Mouse (Mus musculus): ENCODE measurements at regions not wholly inside any gene's neighbourhood (a gene's known extent, or its start where the extent isn't known, plus 50 kb on each side); places are given as distances from the start of the nearest gene placed in this dataset.

DNA sequence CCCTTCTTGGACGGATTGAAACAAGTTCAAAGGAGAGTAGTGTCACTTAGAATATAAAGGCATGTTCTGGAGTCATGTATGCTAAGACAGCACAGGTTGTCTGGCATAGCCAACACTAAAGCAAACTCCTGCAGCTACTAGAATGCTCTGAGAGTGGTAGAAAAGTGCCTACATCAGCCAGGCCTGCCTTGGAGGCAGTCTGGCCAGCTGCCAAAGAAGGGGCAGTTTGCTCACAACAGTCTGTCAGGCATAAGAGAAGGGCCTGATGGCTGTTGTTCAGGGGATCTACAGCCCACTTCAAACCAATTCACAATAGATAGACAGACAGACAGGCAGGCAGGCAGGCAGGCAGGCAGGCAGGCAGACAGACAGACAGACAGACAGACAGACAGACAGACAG, 136.5 kb upstream of the Dap start:
- 84% methylated on average over 1 of the region's 1 CpGs for WGBS
- Histone ChIP-seq H3K27me3 (ENCODE audit: insufficient read depth, low read length) (no peaks in the 10 kb centered on the region), H3K9ac (ENCODE audit: low read depth, low read length) (no peak overlapping the region), H3K9me3 (replicated peaks; ENCODE audit: low read length) (no peaks in the 10 kb centered on the region), H3K27ac (no peak overlapping the region), H3K36me3 (ENCODE audit: insufficient read depth, low read length) (no peaks in the 10 kb centered on the region), H3K4me3 (replicated peaks; ENCODE audit: low read depth, low read length) (no peak overlapping the region), H3K4me1 (replicated peaks; ENCODE audit: insufficient read depth, low read length) (no peaks in the 10 kb centered on the region), H3K4me2 (ENCODE audit: low read length) (no peak overlapping the region)
- no peak for ATAC-seq (replicated peaks; ENCODE audit: low FRiP score, low read depth)
- no peak for TF ChIP-seq CTCF (IDR thresholded peaks at IDR 0.05; ENCODE audit: low read depth)
- no peak for DNase-seq (ENCODE audit: low spot score)

DNA sequence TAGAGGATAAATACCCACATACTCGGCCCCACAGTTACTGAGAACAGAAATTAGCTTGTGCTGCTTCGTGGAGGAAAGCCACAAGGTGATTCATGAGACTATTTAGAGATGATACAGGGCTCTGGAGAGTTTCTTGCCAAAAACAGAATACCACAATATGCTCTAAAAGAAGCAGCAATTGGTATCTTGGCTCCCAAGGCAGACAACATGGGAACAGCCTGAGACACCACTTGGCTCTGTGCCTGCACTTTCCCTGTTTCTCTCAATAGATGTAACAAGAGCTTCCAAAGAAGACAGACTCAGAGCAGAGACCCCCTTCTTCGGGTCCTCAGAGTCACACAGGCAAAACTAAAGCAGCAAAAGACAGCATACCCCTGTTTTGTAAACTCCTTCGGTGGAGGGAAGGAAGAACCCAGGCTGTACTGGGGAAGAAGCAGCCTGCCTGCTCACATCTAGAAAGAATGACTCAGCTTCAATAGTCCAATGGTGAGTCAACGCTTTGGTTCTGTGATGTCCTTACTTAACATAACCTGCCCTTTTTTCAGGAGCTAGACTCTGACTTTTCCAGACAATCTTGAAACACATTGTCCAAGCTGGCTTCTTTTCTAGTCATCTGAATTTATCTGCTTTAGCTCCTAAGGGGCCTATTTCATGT, 132.1 kb upstream of the Dap start:
- Histone ChIP-seq H3K4me3 (replicated peaks; ENCODE audit: low read depth, low read length) (no peak overlapping the region), H3K9ac (ENCODE audit: low read depth, low read length) (no peak overlapping the region), H3K4me1 (replicated peaks; ENCODE audit: insufficient read depth, low read length) (no peaks in the 10 kb centered on the region), H3K4me2 (ENCODE audit: low read length) (no peak overlapping the region), H3K27ac (no peak overlapping the region), H3K9me3 (replicated peaks; ENCODE audit: low read length) (no peaks in the 10 kb centered on the region), H3K36me3 (ENCODE audit: insufficient read depth, low read length) (no peaks in the 10 kb centered on the region), H3K27me3 (ENCODE audit: insufficient read depth, low read length) (no peaks in the 10 kb centered on the region)
- WGBS = 71% methylated on average over 5 of the region's 5 CpGs
- DNase-seq (ENCODE audit: low spot score) (no peak), ATAC-seq (replicated peaks; ENCODE audit: low FRiP score, low read depth) (no peak)
- TF ChIP-seq CTCF (IDR thresholded peaks at IDR 0.05; ENCODE audit: low read depth) = no peak

DNA sequence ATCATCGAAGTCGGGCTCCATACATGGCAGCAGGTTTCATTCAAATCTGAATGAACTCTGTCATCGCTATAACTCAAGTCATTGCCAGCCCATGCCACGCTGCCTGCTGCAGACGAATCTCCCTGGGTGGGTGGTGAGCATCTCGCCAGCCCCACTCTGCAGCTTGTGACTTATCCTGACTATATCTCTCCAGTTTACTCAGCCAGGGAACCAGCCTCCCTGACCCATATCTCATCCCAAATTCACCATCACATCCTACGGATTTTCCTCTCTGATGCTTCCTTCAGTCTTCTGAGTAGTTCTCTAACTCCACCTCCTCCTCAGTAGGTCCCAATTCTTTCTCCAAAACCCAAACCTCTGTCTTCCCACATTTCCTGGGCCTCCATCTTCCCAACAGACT, 127.9 kb upstream of the Dap start:
- TF ChIP-seq CTCF (IDR thresholded peaks at IDR 0.05; ENCODE audit: low read depth) = no peak
- Histone ChIP-seq H3K27me3 (ENCODE audit: insufficient read depth, low read length) (no peaks in the 10 kb centered on the region), H3K36me3 (ENCODE audit: insufficient read depth, low read length) (no peaks in the 10 kb centered on the region), H3K4me2 (ENCODE audit: low read length) (no peak overlapping the region), H3K4me1 (replicated peaks; ENCODE audit: insufficient read depth, low read length) (no peaks in the 10 kb centered on the region), H3K4me3 (replicated peaks; ENCODE audit: low read depth, low read length) (no peak overlapping the region), H3K9ac (ENCODE audit: low read depth, low read length) (no peak overlapping the region), H3K9me3 (replicated peaks; ENCODE audit: low read length) (no peaks in the 10 kb centered on the region), H3K27ac (no peak overlapping the region)
- DNase-seq (ENCODE audit: low spot score) = no peak
- ATAC-seq (replicated peaks; ENCODE audit: low FRiP score, low read depth) = no peak
- WGBS = 85% methylated on average over 7 of the region's 7 CpGs

DNA sequence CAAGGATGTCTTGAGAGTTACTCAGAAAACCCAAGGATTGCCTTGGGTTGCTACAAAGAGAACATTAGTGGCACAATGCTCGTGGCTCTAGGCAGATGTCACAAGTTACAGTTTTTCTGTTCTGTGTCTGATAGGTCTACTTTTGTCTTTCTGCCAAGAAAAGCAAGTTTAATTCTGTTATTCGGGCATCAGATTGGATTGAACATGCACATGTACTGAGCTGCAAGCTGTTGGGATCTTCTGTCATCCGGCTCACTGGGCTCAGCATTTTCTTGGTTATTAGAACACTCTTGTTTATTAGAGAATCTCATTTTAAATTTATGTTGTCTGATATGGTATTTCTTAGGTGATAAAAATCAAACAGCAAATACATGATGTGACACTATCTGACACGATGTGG, 126.8 kb upstream of the Dap start:
- Histone ChIP-seq H3K4me3 (replicated peaks; ENCODE audit: low read depth, low read length) (no peak overlapping the region), H3K36me3 (ENCODE audit: insufficient read depth, low read length) (no peaks in the 10 kb centered on the region), H3K27ac (no peak overlapping the region), H3K4me2 (ENCODE audit: low read length) (no peak overlapping the region), H3K9me3 (replicated peaks; ENCODE audit: low read length) (no peaks in the 10 kb centered on the region), H3K4me1 (replicated peaks; ENCODE audit: insufficient read depth, low read length) (no peaks in the 10 kb centered on the region), H3K27me3 (ENCODE audit: insufficient read depth, low read length) (no peaks in the 10 kb centered on the region), H3K9ac (ENCODE audit: low read depth, low read length) (no peak overlapping the region)
- no peak for DNase-seq (ENCODE audit: low spot score)
- TF ChIP-seq CTCF (IDR thresholded peaks at IDR 0.05; ENCODE audit: low read depth) = no peak
- no peak for ATAC-seq (replicated peaks; ENCODE audit: low FRiP score, low read depth)
- WGBS = 72% methylated on average over 4 of the region's 4 CpGs

DNA sequence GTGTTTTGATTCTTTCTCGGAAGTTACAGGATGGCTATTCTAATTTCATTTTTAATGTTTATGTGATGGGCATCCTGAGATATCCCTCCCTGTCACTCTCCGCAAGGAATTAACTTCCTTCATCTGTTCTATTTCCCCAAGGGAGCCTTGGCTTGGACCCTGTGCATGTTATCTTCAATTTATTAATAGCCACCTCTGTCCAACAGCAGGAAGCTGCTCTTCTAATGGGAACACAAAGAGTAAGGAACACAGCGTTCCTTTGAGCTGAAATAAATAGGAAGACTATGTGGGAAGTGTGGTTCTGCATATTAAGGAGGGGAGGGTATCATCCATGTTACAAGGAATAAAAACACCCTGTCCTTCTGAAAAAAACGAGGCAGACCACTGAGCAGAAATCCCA, 119.4 kb upstream of the Dap start:
- TF ChIP-seq CTCF (IDR thresholded peaks at IDR 0.05; ENCODE audit: low read depth) = no peak
- DNase-seq (ENCODE audit: low spot score) = no peak
- H3K9ac ChIP-seq (ENCODE audit: low read depth, low read length) = no peak overlapping the region
- H3K4me1 ChIP-seq (replicated peaks; ENCODE audit: insufficient read depth, low read length) = no peaks in the 10 kb centered on the region
- WGBS = 66% methylated on average over 4 of the region's 4 CpGs
- no peak overlapping the region for H3K4me2 ChIP-seq (ENCODE audit: low read length)
- no peaks in the 10 kb centered on the region for H3K9me3 ChIP-seq (replicated peaks; ENCODE audit: low read length)
- no peak for ATAC-seq (replicated peaks; ENCODE audit: low FRiP score, low read depth)
- H3K27ac ChIP-seq = no peak overlapping the region
- H3K4me3 ChIP-seq (replicated peaks; ENCODE audit: low read depth, low read length) = no peak overlapping the region
- no peaks in the 10 kb centered on the region for H3K36me3 ChIP-seq (ENCODE audit: insufficient read depth, low read length)
- no peaks in the 10 kb centered on the region for H3K27me3 ChIP-seq (ENCODE audit: insufficient read depth, low read length)

DNA sequence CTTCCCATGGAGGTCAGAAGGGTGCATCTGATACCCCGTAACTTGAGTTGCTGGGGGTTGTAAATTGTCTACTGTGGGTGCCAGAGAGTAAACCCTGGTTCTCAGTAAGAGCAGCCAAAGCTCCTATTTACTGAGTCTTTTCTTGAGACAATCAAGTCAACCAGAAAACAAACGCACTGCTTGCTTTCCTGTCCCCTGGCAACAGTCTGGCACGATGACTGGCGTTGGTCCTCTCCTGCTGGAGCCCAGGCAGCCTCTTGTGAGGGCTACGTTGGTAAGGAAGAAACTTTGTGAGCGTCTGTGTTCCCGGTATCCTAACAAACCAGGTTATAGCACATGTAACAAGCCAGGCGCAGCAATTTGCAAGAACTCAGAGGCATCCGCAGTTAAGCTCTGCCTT, 117.2 kb upstream of the Dap start:
- Histone ChIP-seq H3K9me3 (replicated peaks; ENCODE audit: low read length) (no peaks in the 10 kb centered on the region), H3K36me3 (ENCODE audit: insufficient read depth, low read length) (no peaks in the 10 kb centered on the region), H3K9ac (ENCODE audit: low read depth, low read length) (no peak overlapping the region), H3K27ac (no peak overlapping the region), H3K4me1 (replicated peaks; ENCODE audit: insufficient read depth, low read length) (no peaks in the 10 kb centered on the region), H3K4me2 (ENCODE audit: low read length) (no peak overlapping the region), H3K4me3 (replicated peaks; ENCODE audit: low read depth, low read length) (no peak overlapping the region), H3K27me3 (ENCODE audit: insufficient read depth, low read length) (no peaks in the 10 kb centered on the region)
- TF ChIP-seq CTCF (IDR thresholded peaks at IDR 0.05; ENCODE audit: low read depth) = no peak
- DNase-seq (ENCODE audit: low spot score) (no peak), ATAC-seq (replicated peaks; ENCODE audit: low FRiP score, low read depth) (no peak)
- 47% methylated on average over 9 of the region's 9 CpGs for WGBS

DNA sequence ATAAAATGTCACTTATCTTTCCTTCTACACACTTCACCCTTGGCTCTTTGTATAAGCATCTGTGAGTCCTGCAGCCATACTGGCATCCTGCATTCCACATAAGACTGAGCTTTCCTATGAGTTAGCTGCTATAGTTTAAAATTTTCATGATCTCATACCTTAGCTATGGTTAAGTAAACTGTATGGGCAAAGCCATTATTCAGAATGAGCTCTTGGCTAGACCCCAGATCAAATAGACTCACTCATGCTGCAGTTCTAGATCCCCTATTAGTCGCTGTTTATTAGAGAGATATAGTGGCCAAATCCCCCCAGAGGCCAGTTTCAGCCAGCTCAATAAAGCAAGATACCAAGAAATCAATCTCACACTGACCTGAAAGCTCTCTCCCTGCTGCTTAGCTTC, 110.9 kb upstream of the Dap start:
- WGBS = 53% methylated on average over 1 of the region's 1 CpGs
- H3K27me3 ChIP-seq (ENCODE audit: insufficient read depth, low read length) = no peaks in the 10 kb centered on the region
- H3K36me3 ChIP-seq (ENCODE audit: insufficient read depth, low read length) = no peaks in the 10 kb centered on the region
- no peak overlapping the region for H3K4me3 ChIP-seq (replicated peaks; ENCODE audit: low read depth, low read length)
- H3K27ac ChIP-seq = no peak overlapping the region
- ATAC-seq (replicated peaks; ENCODE audit: low FRiP score, low read depth) = no peak
- no peak overlapping the region for H3K4me2 ChIP-seq (ENCODE audit: low read length)
- no peak overlapping the region for H3K9ac ChIP-seq (ENCODE audit: low read depth, low read length)
- DNase-seq (ENCODE audit: low spot score) = no peak
- TF ChIP-seq CTCF (IDR thresholded peaks at IDR 0.05; ENCODE audit: low read depth) = no peak
- H3K4me1 ChIP-seq (replicated peaks; ENCODE audit: insufficient read depth, low read length) = no peaks in the 10 kb centered on the region
- H3K9me3 ChIP-seq (replicated peaks; ENCODE audit: low read length) = no peaks in the 10 kb centered on the region
